In genomic region chr11:68706524-68707429, GRCm38 (mm10) we compare ENCODE assay signal across 11 mouse cellular contexts. TPM values are rescaled to one million over a fixed set of nuclear protein-coding genes. Genes with fewer than 3 reads are reported as not detected.
DNase-seq lines count a peak whose midpoint lies in the region; ATAC-seq and TF ChIP-seq lines count a peak whose summit lies in the region.
"Had no signal": no experiment of that assay in that cellular context is flagged by ENCODE, and none has a peak within 500 bp of the region (broad histone marks: within the 10 kb centered on the region; RNA-seq: fewer than 3 reads in every experiment).

No protein-coding gene starts in this region.

- WGBS in cerebellum, adult 2 months = 23% methylated on average over 9 of the region's 9 CpGs
- 64% methylated on average over 9 of the region's 9 CpGs for WGBS in lung, embryonic 16.5 days
- WGBS in heart, embryonic 16.5 days = 31% methylated on average over 9 of the region's 9 CpGs

- no peak overlapping the region for H3K4me2 ChIP-seq in lung, embryonic 16.5 days (ENCODE audit: low read depth, low read length)
- peak overlapping the region; percentile 22; the same call in 1 of the 2 replicates for H3K4me2 ChIP-seq in heart, embryonic 16.5 days (ENCODE audit: low read depth, low read length)

- no peaks in the 10 kb centered on the region for H3K9me3 ChIP-seq in lung, embryonic 16.5 days (ENCODE audit: control insufficient read depth, low read length)
- peaks cover 6% of the 10 kb centered on the region for H3K9me3 ChIP-seq in heart, embryonic 16.5 days (replicated peaks; ENCODE audit: control insufficient read depth, low read length)

- TF ChIP-seq POLR2A in cerebellum, adult 2 months (IDR thresholded peaks at IDR 0.05; ENCODE audit: borderline replicate concordance, insufficient read depth, low read length) = no peak

- H3K4me1 ChIP-seq in cerebellum, adult 2 months (ENCODE audit: control insufficient read depth, insufficient read depth, low read length) = peaks cover 11% of the 10 kb centered on the region
- H3K4me1 ChIP-seq in lung, embryonic 16.5 days (replicated peaks; ENCODE audit: control insufficient read depth, insufficient read depth, low read length) = peaks cover 4% of the 10 kb centered on the region; the same call in 1 of the 2 replicates
- H3K4me1 ChIP-seq in heart, embryonic 16.5 days (ENCODE audit: control insufficient read depth, insufficient read depth, low read length) = peaks cover 23% of the 10 kb centered on the region

- H3K36me3 ChIP-seq in lung, embryonic 16.5 days (ENCODE audit: control insufficient read depth, insufficient read depth, low read length) = peaks cover 33% of the 10 kb centered on the region
- peaks cover 33% of the 10 kb centered on the region for H3K36me3 ChIP-seq in heart, embryonic 16.5 days (ENCODE audit: control insufficient read depth, insufficient read depth)
- no peaks in the 10 kb centered on the region for H3K36me3 ChIP-seq in splenic B cell, adult 2 months (ENCODE audit: control insufficient read depth, insufficient read depth, low read length, poor library complexity, severe bottlenecking)

- no peak for ATAC-seq in lung, embryonic 16.5 days (ENCODE audit: low read depth)
- ATAC-seq in heart, embryonic 16.5 days (replicated peaks; ENCODE audit: extremely low read depth, insufficient read depth, low FRiP score) = peak; percentile 52
- ATAC-seq: forebrain, embryonic 14.5 days had no signal

- no peaks in the 10 kb centered on the region for H3K27me3 ChIP-seq in cerebellum, adult 2 months (ENCODE audit: control insufficient read depth, insufficient read depth, low read length)
- no peaks in the 10 kb centered on the region for H3K27me3 ChIP-seq in lung, embryonic 16.5 days (ENCODE audit: control insufficient read depth, insufficient read depth, low read depth, low read length)
- no peaks in the 10 kb centered on the region for H3K27me3 ChIP-seq in heart, embryonic 16.5 days (ENCODE audit: control insufficient read depth, insufficient read depth, low read length)
- no peaks in the 10 kb centered on the region for H3K27me3 ChIP-seq in splenic B cell, adult 2 months (ENCODE audit: control insufficient read depth, insufficient read depth, low read length, poor library complexity, severe bottlenecking)

- peak overlapping the region; percentile 16; the same call in 1 of the 2 replicates for H3K27ac ChIP-seq in cerebellum, adult 2 months (ENCODE audit: insufficient read depth, low read length)
- H3K27ac ChIP-seq in lung, embryonic 16.5 days (ENCODE audit: low read length) = peak overlapping the region; percentile 5; the same call in 1 of the 2 replicates
- H3K27ac ChIP-seq in heart, embryonic 16.5 days (ENCODE audit: low read length) = peak overlapping the region; percentile 67

- no peak overlapping the region for H3K4me3 ChIP-seq in cerebellum, adult 2 months (replicated peaks; ENCODE audit: insufficient read depth, low read depth, low read length)
- no peak overlapping the region for H3K4me3 ChIP-seq in lung, embryonic 16.5 days (ENCODE audit: low read length)
- H3K4me3 ChIP-seq in heart, embryonic 16.5 days (ENCODE audit: low read length) = no peak overlapping the region

- TF ChIP-seq CTCF in cerebellum, adult 2 months (IDR thresholded peaks at IDR 0.05; ENCODE audit: borderline replicate concordance, insufficient read depth, low read depth, low read length) = 0 out of 2 replicates have a peak, but pooled peaks have one; percentile 15

- DNase-seq in cerebellum, adult 2 months = peak; percentile 48 to 52
- no peak for DNase-seq in cerebellum, adult 11-12 months
- DNase-seq in lung, adult 18-20 months = no peak
- DNase-seq in splenic B cell, adult 2 months (ENCODE audit: low read depth, low spot score) = peak; percentile 3
- no peak for DNase-seq in spleen, adult 18-20 months
- no peak for DNase-seq in B cell, adult 2 months
- DNase-seq: cerebellum, adult 8-10 months; kidney, postnatal 25 days had no signal

- no peak overlapping the region for H3K9ac ChIP-seq in lung, embryonic 16.5 days (ENCODE audit: low read length)
- H3K9ac ChIP-seq in heart, embryonic 16.5 days (ENCODE audit: low read length) = peak overlapping the region; percentile 20; the same call in 1 of the 2 replicates

RNA-seq across cellular contexts. Expression of gene Myh10, which starts 15.4 kb away (rescaled TPM):
- polyA plus RNA-seq in cerebellum, adult 2 months (2012; rRNA removed) = 177 and 180 TPM in 2 replicates
- polyA plus RNA-seq in lung, embryonic 16.5 days (2015; fragmentation: Nextera tagmentation; extraction: Ambion mirVana) = 119 and 125 TPM in 2 replicates
- 81.1 and 104 TPM in 2 replicates for polyA plus RNA-seq in heart, embryonic 16.5 days (2015; fragmentation: Nextera tagmentation; extraction: Ambion mirVana)

Comparison
In these comparisons a context has a peak if more than half of its experiments do, and no peak if none do; other contexts are left out.
1. DNase-seq: peak in cerebellum, adult 2 months (2 of 2) and splenic B cell, adult 2 months (single experiment); none in cerebellum, adult 11-12 months (single experiment), lung, adult 18-20 months (0 of 2), spleen, adult 18-20 months (0 of 2) and B cell, adult 2 months (0 of 2).
2. H3K27ac ChIP-seq: peak in every context shown above with its lines; median percentile 67 in heart, embryonic 16.5 days; 16 in cerebellum, adult 2 months; 5 in lung, embryonic 16.5 days.